Mouse (Mus musculus): Measurements from ENCODE around the gene Zfhx3. TPM values are rescaled to one million over a fixed set of nuclear protein-coding genes. Genes with fewer than 3 reads are reported as not detected.

Zfhx3 gene
- polyA plus RNA-seq, 1 experiment from 2014 or later, result 2.4 TPM

GRCm38 (mm10) chr8:108583867-108584661 is 641.6 kb downstream of the Zfhx3 start:
- Histone ChIP-seq H3K4me1 (replicated peaks; ENCODE audit: control insufficient read depth, insufficient read depth, low read length) (no peaks in the 10 kb centered on the region), H3K4me3 (ENCODE audit: low read depth, low read length) (no peak overlapping the region), H3K4me2 (replicated peaks; ENCODE audit: low read depth) (no peak overlapping the region), H3K27ac (ENCODE audit: low read depth, low read length) (no peak overlapping the region), H3K9me3 (ENCODE audit: control insufficient read depth) (no peaks in the 10 kb centered on the region), H3K27me3 (replicated peaks; ENCODE audit: control insufficient read depth, insufficient read depth, low read length) (no peaks in the 10 kb centered on the region), H3K9ac (ENCODE audit: low read depth, low read length) (no peak overlapping the region), H3K36me3 (ENCODE audit: control insufficient read depth, insufficient read depth) (no peaks in the 10 kb centered on the region)
- no peak for TF ChIP-seq CTCF (IDR thresholded peaks at IDR 0.05; ENCODE audit: low read depth)
- WGBS, result 66% methylated on average over 9 of the region's 9 CpGs
- ATAC-seq, result no peak

- H3K4me2 ChIP-seq (replicated peaks; ENCODE audit: low read depth), result no peak overlapping the region
- no peak overlapping the region for H3K4me3 ChIP-seq (ENCODE audit: low read depth, low read length)
- 83% methylated on average over 4 of the region's 4 CpGs for WGBS
- no peak overlapping the region for H3K27ac ChIP-seq (ENCODE audit: low read depth, low read length)
- H3K27me3 ChIP-seq (replicated peaks; ENCODE audit: control insufficient read depth, insufficient read depth, low read length), result no peaks in the 10 kb centered on the region
- no peak for ATAC-seq
- TF ChIP-seq CTCF (IDR thresholded peaks at IDR 0.05; ENCODE audit: low read depth), result no peak
- H3K9ac ChIP-seq (ENCODE audit: low read depth, low read length), result no peak overlapping the region
- H3K36me3 ChIP-seq (ENCODE audit: control insufficient read depth, insufficient read depth), result no peaks in the 10 kb centered on the region
- no peaks in the 10 kb centered on the region for H3K4me1 ChIP-seq (replicated peaks; ENCODE audit: control insufficient read depth, insufficient read depth, low read length)
- H3K9me3 ChIP-seq (ENCODE audit: control insufficient read depth), result no peaks in the 10 kb centered on the region
Observed at GRCm38 (mm10) chr8:108584662-108584978, 642.2 kb downstream of the Zfhx3 start.

- TF ChIP-seq CTCF (IDR thresholded peaks at IDR 0.05; ENCODE audit: low read depth), result no peak
- Histone ChIP-seq H3K4me1 (replicated peaks; ENCODE audit: control insufficient read depth, insufficient read depth, low read length) (no peaks in the 10 kb centered on the region), H3K4me2 (replicated peaks; ENCODE audit: low read depth) (no peak overlapping the region), H3K27ac (ENCODE audit: low read depth, low read length) (no peak overlapping the region), H3K36me3 (ENCODE audit: control insufficient read depth, insufficient read depth) (no peaks in the 10 kb centered on the region), H3K27me3 (replicated peaks; ENCODE audit: control insufficient read depth, insufficient read depth, low read length) (no peaks in the 10 kb centered on the region), H3K9ac (ENCODE audit: low read depth, low read length) (no peak overlapping the region), H3K9me3 (ENCODE audit: control insufficient read depth) (no peaks in the 10 kb centered on the region), H3K4me3 (ENCODE audit: low read depth, low read length) (no peak overlapping the region)
- no peak for ATAC-seq
- 60% methylated on average over 7 of the region's 7 CpGs for WGBS
Observed at GRCm38 (mm10) chr8:108591037-108591436, 648.6 kb downstream of the Zfhx3 start.

GRCm38 (mm10) chr8:108592028-108592724 is 649.7 kb downstream of the Zfhx3 start:
- no peak overlapping the region for H3K9ac ChIP-seq (ENCODE audit: low read depth, low read length)
- no peaks in the 10 kb centered on the region for H3K9me3 ChIP-seq (ENCODE audit: control insufficient read depth)
- 94% methylated on average over 11 of the region's 11 CpGs for WGBS
- no peak for TF ChIP-seq CTCF (IDR thresholded peaks at IDR 0.05; ENCODE audit: low read depth)
- no peak overlapping the region for H3K27ac ChIP-seq (ENCODE audit: low read depth, low read length)
- H3K27me3 ChIP-seq (replicated peaks; ENCODE audit: control insufficient read depth, insufficient read depth, low read length), result no peaks in the 10 kb centered on the region
- no peak overlapping the region for H3K4me3 ChIP-seq (ENCODE audit: low read depth, low read length)
- no peaks in the 10 kb centered on the region for H3K4me1 ChIP-seq (replicated peaks; ENCODE audit: control insufficient read depth, insufficient read depth, low read length)
- no peak for ATAC-seq
- no peaks in the 10 kb centered on the region for H3K36me3 ChIP-seq (ENCODE audit: control insufficient read depth, insufficient read depth)
- no peak overlapping the region for H3K4me2 ChIP-seq (replicated peaks; ENCODE audit: low read depth)

GRCm38 (mm10) chr8:108592990-108593589 is 650.6 kb downstream of the Zfhx3 start:
- ATAC-seq, result no peak
- H3K27me3 ChIP-seq (replicated peaks; ENCODE audit: control insufficient read depth, insufficient read depth, low read length), result no peaks in the 10 kb centered on the region
- H3K27ac ChIP-seq (ENCODE audit: low read depth, low read length), result no peak overlapping the region
- H3K36me3 ChIP-seq (ENCODE audit: control insufficient read depth, insufficient read depth), result no peaks in the 10 kb centered on the region
- H3K4me2 ChIP-seq (replicated peaks; ENCODE audit: low read depth), result no peak overlapping the region
- TF ChIP-seq CTCF (IDR thresholded peaks at IDR 0.05; ENCODE audit: low read depth), result no peak
- 57% methylated on average over 13 of the region's 13 CpGs for WGBS
- no peak overlapping the region for H3K4me3 ChIP-seq (ENCODE audit: low read depth, low read length)
- no peak overlapping the region for H3K9ac ChIP-seq (ENCODE audit: low read depth, low read length)
- H3K4me1 ChIP-seq (replicated peaks; ENCODE audit: control insufficient read depth, insufficient read depth, low read length), result no peaks in the 10 kb centered on the region
- no peaks in the 10 kb centered on the region for H3K9me3 ChIP-seq (ENCODE audit: control insufficient read depth)

- H3K27ac ChIP-seq (ENCODE audit: low read depth, low read length), result no peak overlapping the region
- no peak overlapping the region for H3K4me2 ChIP-seq (replicated peaks; ENCODE audit: low read depth)
- no peak overlapping the region for H3K9ac ChIP-seq (ENCODE audit: low read depth, low read length)
- WGBS, result 70% methylated on average over 9 of the region's 9 CpGs
- H3K4me3 ChIP-seq (ENCODE audit: low read depth, low read length), result no peak overlapping the region
- no peaks in the 10 kb centered on the region for H3K9me3 ChIP-seq (ENCODE audit: control insufficient read depth)
- TF ChIP-seq CTCF (IDR thresholded peaks at IDR 0.05; ENCODE audit: low read depth), result no peak
- no peak for ATAC-seq
- no peaks in the 10 kb centered on the region for H3K27me3 ChIP-seq (replicated peaks; ENCODE audit: control insufficient read depth, insufficient read depth, low read length)
- no peaks in the 10 kb centered on the region for H3K4me1 ChIP-seq (replicated peaks; ENCODE audit: control insufficient read depth, insufficient read depth, low read length)
- H3K36me3 ChIP-seq (ENCODE audit: control insufficient read depth, insufficient read depth), result no peaks in the 10 kb centered on the region
Observed at GRCm38 (mm10) chr8:108593891-108594290, 651.4 kb downstream of the Zfhx3 start.

All from intestine, postnatal 0 days (tissue).